Mouse (Mus musculus) erythroblast, embryonic 14.5 days (primary cell): ENCODE results near the gene Cdh12.
"Not testable (repeated sequence)": the region's sequence is repeated elsewhere in the genome, so short reads cannot be mapped to it uniquely, and the experiment has no call there.

Experiments used
- GATA1 ChIP-seq: IDR thresholded peaks from 2 replicates; pipeline ENCODE4 v1.6.1; 2012; ENCODE audit warnings: low read length, inconsistent platforms, mixed read lengths
- TAL1 ChIP-seq: IDR thresholded peaks from 3 replicates; pipeline ENCODE4 v1.6.1; 2012; ENCODE audit warnings: low read length, inconsistent platforms, mixed read lengths

DNA sequence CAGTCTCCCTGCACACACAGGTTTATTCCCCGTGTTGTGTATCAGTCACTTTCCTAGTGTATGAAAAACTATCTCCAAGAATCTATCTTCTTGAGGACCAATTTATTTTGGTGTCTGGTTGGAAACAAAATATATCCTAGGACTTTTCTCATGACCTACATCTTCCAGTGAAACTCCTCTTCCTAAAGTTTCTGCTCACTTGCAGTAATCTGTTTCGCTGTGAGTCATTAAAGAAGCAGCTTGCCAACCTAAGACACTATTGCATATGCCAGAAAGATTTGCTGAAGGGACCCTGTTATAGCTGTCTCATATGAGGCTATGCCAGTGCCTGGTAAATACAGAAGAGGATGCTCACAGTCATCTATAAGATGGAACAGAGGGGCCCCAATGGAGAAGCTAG is 761.0 kb downstream of the Cdh12 start:
- TF ChIP-seq TAL1, GATA1: not testable (repeated sequence)
